Mouse (Mus musculus): ENCODE results near the gene Vps4a. TPM values are rescaled to one million over a fixed set of nuclear protein-coding genes. Genes with fewer than 3 reads are reported as not detected.

The Vps4a gene
- polyA plus RNA-seq, 1 experiment from 2014 or later: 41.4 TPM

GRCm38 (mm10) chr8:107090531-107090930 is 59.5 kb downstream of the Vps4a start:
- H3K9ac ChIP-seq (ENCODE audit: low read length): no peak overlapping the region
- DNase-seq (ENCODE audit: low spot score) (no peak), ATAC-seq (ENCODE audit: low FRiP score, low TSS enrichment) (no peak)
- TF ChIP-seq CTCF (IDR thresholded peaks at IDR 0.05; ENCODE audit: low read depth) (no peak), EP300 (optimal IDR thresholded peaks at IDR 0.05) (no peak)
- H3K27ac ChIP-seq (replicated peaks): no peak overlapping the region
- no peaks in the 10 kb centered on the region; the same call in 1 of the 2 replicates for H3K4me1 ChIP-seq (replicated peaks; ENCODE audit: control insufficient read depth, insufficient read depth)
- no peaks in the 10 kb centered on the region for H3K27me3 ChIP-seq (ENCODE audit: control insufficient read depth, insufficient read depth, low read length)
- no peaks in the 10 kb centered on the region for H3K9me3 ChIP-seq (ENCODE audit: control insufficient read depth, low read length)
- WGBS: 84% methylated on average over 7 of the region's 7 CpGs
- no peak overlapping the region for H3K4me3 ChIP-seq (ENCODE audit: low read depth, low read length)
- peaks cover 3% of the 10 kb centered on the region; the same call in 1 of the 2 replicates for H3K36me3 ChIP-seq (ENCODE audit: control insufficient read depth, insufficient read depth, low read length)
- no peak overlapping the region for H3K4me2 ChIP-seq (replicated peaks; ENCODE audit: low read depth)

Other genes starting within 250 kb of the Vps4a start
- gene Has3, start 161.0 kb upstream of the Vps4a start, polyA plus RNA-seq (2015; fragmentation: Nextera tagmentation; extraction: Ambion mirVana): 0.28 and 0.40 TPM in 2 replicates
- gene Utp4, start 137.6 kb upstream of the Vps4a start, polyA plus RNA-seq (2015; fragmentation: Nextera tagmentation; extraction: Ambion mirVana): 30.4 and 33.7 TPM in 2 replicates
- gene Sntb2, start 95.5 kb upstream of the Vps4a start, polyA plus RNA-seq (2015; fragmentation: Nextera tagmentation; extraction: Ambion mirVana): 9.1 and 10.2 TPM in 2 replicates
- gene Pdf, start 17.4 kb downstream of the Vps4a start, polyA plus RNA-seq (2015; fragmentation: Nextera tagmentation; extraction: Ambion mirVana): 26.5 and 28.2 TPM in 2 replicates
- 22.2 and 24.1 TPM in 2 replicates for gene Cog8, start 25.5 kb downstream of the Vps4a start, polyA plus RNA-seq (2015; fragmentation: Nextera tagmentation; extraction: Ambion mirVana)
- gene Nip7, start 25.7 kb downstream of the Vps4a start, polyA plus RNA-seq (2015; fragmentation: Nextera tagmentation; extraction: Ambion mirVana): 49.5 and 49.9 TPM in 2 replicates
- gene Tmed6, start 34.4 kb downstream of the Vps4a start, polyA plus RNA-seq (2015; fragmentation: Nextera tagmentation; extraction: Ambion mirVana): 79.6 and 81.7 TPM in 2 replicates
- gene Terf2, start 65.3 kb downstream of the Vps4a start, polyA plus RNA-seq (2015; fragmentation: Nextera tagmentation; extraction: Ambion mirVana): 12.1 and 12.7 TPM in 2 replicates
- gene Cyb5b, start 119.4 kb downstream of the Vps4a start, polyA plus RNA-seq (2015; fragmentation: Nextera tagmentation; extraction: Ambion mirVana): 52.6 and 52.9 TPM in 2 replicates